Mouse (Mus musculus): ENCODE data around the gene Arl2bp.
A peak's percentile ranks its signal among the peaks of the same experiment; 100 is the strongest.

The Arl2bp gene

DNA sequence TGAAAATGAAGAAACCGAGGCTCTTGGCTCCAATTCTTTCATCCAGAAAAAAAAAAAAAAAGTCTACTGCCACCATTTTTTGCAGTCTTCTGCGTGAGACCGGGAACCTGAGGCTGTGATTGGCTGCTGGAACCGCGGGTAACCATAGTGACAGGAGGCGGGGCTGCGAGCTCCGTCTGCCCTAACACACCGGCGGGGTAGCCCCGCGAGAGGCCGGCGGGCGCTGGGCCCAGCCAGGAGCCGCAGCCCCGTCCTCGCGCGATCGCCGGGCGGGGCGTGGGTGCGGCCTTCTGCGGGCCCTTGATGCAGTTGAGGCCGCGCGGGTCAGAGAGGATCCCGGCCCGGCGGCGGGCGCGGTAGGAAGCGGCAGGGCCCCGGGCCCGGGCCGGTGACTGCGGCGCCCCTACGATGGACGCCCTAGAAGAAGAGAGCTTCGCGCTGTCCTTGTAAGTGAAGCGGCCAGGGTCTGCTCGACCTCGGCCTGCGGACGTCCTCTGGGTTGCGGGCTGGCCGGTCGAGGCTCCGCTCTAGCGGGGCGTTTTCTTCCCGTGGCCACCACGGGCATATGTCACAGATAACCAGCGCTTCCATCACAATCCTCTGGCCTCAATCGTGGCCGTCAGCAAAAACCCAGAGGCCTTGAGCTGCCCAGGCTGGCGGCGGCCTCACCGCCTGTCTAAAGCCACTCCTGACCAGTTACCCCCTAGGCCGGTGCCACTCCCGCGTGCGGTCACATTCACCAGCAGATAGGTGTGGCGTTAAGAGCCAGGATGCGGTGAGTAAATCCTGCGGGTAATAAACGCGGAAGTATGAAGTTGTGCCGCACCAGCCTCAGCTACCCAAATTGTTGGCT lies at the start of gene Arl2bp:
Gene Arl2bp, plus strand, starts transcription at position 145 of the 853 bp plus-strand sequence.
- DNase-seq (ENCODE audit: low spot score in 2 of 2) = peak; percentile 91 to 94

DNA sequence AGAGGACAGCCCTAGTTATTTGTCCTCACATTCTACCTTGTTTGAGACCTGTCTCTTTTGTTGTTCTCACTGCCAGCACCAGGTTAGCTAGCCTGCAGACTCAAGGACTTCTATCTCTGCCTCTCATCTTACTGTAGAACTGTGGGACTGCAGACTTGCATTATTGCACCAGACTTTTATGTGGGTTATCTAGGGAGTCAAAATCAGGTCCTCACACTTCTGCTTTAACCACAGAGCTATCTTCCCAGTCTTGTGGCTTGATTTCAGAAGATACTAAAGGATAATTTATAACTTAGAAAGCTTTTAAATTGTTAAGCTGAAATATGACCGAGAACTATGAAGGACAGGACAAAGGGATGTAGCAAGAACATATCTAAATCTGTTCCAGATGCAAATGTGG lies 41.5 kb upstream of the Arl2bp start:
- DNase-seq (ENCODE audit: low spot score in 2 of 2) = no peak

DNA sequence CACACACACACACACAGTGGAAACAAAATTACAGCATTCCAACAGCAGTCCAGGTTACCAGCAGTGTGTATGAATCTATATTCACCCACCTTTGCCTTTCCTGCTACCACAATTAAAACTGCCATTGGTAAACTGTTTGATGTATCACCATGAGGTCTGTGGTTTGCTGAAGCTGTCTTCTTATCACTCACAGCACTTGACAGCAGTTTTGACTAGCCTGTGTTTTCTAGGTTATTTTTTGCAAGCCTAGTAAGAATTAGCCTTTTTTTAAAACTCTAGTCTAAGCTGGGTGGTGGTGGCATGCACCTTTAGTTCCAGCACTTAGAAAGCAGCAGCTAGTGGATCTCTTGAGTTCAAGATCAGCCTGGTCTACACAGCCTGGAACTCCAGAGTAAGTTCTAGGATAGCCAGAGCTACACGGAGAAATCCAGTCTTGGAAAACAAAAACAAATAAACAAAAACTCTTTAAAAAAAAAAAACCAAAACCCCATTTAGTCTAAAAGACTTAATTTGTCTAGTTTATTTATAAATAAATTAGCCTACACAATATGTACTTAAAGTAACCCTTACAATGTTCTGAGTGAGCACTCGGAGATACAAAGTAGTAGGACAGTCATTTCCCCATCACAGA lies 32.7 kb upstream of the Arl2bp start:
- no peak for DNase-seq (ENCODE audit: low spot score in 2 of 2)

DNA sequence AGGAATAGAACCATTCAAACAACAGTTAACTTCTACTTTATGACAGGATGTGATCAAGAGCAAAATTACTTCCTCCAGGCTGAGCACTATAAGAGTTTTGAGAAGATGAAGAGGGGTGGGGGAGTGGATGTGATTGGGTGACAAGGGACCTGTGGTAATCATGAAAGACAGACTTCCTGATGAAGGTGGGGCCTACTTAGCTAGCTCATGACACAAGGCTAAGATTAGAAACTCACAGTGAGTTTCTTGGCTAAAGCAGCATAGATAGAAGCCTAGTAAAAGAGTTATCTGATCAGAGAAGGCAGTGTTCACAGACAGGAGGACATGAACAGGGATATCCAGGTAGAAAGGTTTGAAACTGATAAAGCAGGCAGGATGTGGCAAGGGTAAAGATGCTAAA lies 32.2 kb upstream of the Arl2bp start:
- no peak for DNase-seq (ENCODE audit: low spot score in 2 of 2)

DNA sequence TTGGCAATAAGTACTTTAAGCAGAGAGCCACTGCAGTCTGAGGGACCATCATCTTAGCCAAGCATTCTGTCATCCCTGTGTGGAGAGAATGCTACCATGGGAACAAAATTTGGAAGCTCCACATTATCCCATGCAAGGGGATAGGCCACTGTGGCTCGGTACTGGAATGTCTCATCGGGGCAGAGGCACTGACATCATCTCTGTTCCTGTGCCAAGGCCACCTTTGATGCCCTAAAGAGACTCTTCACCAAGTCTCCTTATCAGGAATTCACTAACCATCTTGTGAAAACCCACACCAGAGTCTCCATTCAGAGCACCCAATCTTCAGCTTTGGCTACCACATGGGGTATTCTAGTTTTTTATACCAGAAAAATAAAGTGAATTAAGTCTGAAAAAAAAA lies 25.2 kb upstream of the Arl2bp start:
- no peak for DNase-seq (ENCODE audit: low spot score in 2 of 2)

DNA sequence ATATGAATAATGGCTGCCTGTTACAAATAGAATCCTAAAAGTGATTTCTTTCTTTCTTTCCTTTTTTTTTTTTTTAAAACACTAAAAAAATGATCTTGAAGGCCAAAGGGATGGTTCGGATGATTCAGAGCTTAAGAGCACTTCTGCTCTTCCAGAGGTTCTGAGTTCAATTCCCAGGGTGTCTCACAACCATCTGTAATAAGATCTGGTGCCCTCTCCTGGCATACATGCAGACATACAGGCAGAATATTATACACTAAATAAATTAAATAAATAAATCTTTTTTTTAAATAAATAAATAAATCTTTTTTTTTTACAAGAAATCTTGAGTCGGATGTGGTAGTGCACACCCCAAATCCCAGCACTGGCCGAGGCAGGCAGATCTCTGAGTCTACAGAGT lies 24.5 kb upstream of the Arl2bp start:
- DNase-seq (ENCODE audit: low spot score in 2 of 2) = no peak

GRCm38 (mm10) chr8:94645202-94645601 lies 21.2 kb upstream of the Arl2bp start:
- no peak for DNase-seq (ENCODE audit: low spot score in 2 of 2)

DNA sequence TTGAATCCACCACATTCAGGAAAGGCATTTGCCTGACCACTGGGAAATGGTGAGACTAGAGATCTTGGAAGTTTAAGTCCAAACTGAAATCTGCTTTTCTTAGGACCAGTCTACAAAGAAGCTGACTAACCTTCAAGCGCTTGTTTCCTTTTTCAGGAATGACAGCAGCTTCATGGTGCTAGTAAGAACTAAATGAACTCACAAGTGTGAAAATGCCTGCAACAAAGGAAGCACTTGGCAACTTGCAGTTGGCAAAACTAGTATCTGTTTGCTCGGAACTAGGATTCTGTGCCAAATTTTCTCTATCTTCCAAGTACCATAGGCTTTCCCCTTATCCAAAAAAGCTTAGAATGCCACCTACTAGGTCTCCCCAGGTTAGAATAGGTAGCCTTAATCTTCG lies 20.2 kb upstream of the Arl2bp start:
- no peak for DNase-seq (ENCODE audit: low spot score in 2 of 2)

GRCm38 (mm10) chr8:94649496-94649895 lies 16.9 kb upstream of the Arl2bp start:
- no peak for DNase-seq (ENCODE audit: low spot score in 2 of 2)

DNA sequence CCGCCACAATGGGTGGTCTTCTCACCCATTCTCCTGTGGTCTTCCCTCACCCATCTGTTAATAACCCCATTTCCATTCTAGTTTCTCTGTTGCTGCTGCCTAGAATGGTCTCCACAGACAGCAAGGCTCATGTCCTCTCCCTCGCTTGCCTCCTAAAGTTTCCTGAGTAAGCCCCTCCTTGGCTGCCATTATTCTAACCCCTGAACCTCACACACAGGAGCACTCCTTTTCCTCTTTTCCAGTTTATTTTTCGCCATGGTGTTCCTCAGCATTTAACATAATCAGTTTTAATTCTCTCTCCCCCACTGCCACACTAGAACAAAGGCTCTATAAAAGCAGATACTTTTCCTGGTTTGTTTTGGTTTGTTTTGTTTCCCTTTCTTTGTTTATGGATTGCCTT lies 13.4 kb upstream of the Arl2bp start:
- no peak for DNase-seq (ENCODE audit: low spot score in 2 of 2)

GRCm38 (mm10) chr8:94654994-94655393 lies 11.4 kb upstream of the Arl2bp start:
- no peak for DNase-seq (ENCODE audit: low spot score in 2 of 2)

GRCm38 (mm10) chr8:94658031-94658430 lies 8.4 kb upstream of the Arl2bp start:
- no peak for DNase-seq (ENCODE audit: low spot score in 2 of 2)

DNA sequence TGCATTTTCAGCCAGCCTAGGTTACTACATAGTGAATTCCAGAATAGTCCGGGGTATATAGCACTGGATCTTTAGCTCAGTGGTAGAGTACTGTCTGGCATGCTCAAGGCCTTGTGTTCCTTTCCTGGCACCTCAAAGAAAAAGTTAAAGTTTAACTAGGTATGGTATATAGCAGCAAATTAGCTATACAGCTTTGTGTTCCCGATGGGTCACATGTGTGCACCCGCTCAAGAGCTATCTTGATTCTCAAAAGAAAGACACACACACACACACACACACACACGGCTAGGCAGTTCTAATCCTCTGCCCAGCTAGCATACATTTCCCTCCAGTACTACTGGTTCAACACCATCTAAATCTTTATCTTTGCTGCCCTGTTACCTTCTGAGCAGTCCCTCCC lies 6.0 kb upstream of the Arl2bp start:
- DNase-seq (ENCODE audit: low spot score in 2 of 2) = no peak

GRCm38 (mm10) chr8:94664722-94665121 lies 1.7 kb upstream of the Arl2bp start:
- no peak for DNase-seq (ENCODE audit: low spot score in 2 of 2)

DNA sequence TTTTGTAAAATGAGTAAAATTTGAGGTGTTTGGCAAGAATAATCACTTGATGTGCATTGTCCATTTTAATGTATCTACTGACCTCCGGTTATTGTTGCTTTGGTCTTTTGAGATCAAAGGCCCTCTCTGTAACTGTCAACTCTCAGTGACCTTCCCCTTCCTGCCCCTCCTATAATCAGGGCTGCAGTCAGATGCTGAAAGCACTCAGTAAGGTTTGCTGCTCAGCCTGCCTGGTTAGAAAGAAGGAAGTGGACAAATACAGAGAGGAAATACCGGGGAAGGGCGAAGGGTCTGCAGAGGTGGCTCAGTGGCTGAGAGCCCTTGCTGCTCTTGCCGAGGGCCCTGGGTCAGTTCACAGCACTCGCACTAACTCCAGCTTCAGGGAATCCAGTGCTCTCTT lies 8.0 kb downstream of the Arl2bp start:
- DNase-seq (ENCODE audit: low spot score in 2 of 2) = no peak

DNA sequence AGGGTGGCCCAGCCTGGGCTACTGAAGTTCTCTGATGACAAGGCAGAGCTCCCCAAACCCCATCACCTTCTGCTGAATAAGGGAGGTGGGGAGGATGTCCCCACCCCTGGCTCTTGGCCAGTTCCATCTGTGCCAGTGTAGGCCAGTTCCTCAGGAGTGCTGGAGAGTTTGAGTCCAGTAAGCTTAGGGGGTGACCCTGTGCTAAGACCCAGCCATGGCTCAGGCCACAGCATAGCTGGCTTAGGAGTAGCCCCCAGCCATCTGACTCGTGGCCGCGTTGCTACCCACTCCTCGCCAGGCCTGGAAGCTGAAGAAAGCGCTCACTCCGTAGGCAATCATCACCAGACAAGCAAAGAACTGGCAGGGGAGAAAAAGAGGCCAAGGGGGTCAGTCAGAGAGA lies 9.5 kb downstream of the Arl2bp start:
- no peak for DNase-seq (ENCODE audit: low spot score in 2 of 2)

GRCm38 (mm10) chr8:94678582-94678981 lies 12.2 kb downstream of the Arl2bp start:
- peak in 1 of 2 experiments; percentile 38 for DNase-seq (ENCODE audit: low spot score in 2 of 2)

GRCm38 (mm10) chr8:94680414-94680813 lies 14.0 kb downstream of the Arl2bp start:
- DNase-seq (ENCODE audit: low spot score in 2 of 2) = no peak

- no peak for DNase-seq (ENCODE audit: low spot score in 2 of 2)
These were observed 16.5 kb downstream of the Arl2bp start for GRCm38 (mm10) chr8:94682732-94683524.

GRCm38 (mm10) chr8:94684287-94684686 lies 17.9 kb downstream of the Arl2bp start:
- no peak for DNase-seq (ENCODE audit: low spot score in 2 of 2)

- no peak for DNase-seq (ENCODE audit: low spot score in 2 of 2)
These were observed 19.6 kb downstream of the Arl2bp start for GRCm38 (mm10) chr8:94685953-94686352.

DNA sequence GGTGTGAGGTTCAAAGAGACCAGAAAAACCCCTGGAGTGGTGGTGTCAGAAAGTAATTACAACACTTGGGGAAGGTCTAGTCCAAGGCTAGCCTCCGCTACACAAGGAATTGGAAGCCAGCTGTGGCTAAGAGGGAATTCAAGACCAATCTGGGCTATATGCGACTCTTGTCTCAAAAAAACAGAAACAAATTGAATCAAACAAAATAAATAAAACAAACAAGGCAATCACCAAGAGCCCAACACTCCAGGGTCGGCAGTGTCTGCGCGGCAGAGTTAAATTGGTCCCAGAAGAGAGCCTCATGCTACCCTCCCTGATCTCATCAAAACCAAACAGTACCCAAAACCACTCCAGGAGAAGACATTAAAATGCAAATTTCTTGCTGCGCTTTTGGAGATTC lies 28.3 kb downstream of the Arl2bp start:
- DNase-seq (ENCODE audit: low spot score in 2 of 2) = no peak
